Mouse (Mus musculus): ENCODE measurements around the gene Hapln4. TPM values are rescaled to one million over a fixed set of nuclear protein-coding genes. Genes with fewer than 3 reads are reported as not detected.
"Not testable (repeated sequence)": the region's sequence is repeated elsewhere in the genome, so short reads cannot be mapped to it uniquely, and the experiment has no call there.

Hapln4 gene
- 0.05 TPM in 1 of 2 replicates, not detected in the other for polyA plus RNA-seq (2014; fragmentation: Nextera tagmentation; extraction: Ambion mirVana)

DNA sequence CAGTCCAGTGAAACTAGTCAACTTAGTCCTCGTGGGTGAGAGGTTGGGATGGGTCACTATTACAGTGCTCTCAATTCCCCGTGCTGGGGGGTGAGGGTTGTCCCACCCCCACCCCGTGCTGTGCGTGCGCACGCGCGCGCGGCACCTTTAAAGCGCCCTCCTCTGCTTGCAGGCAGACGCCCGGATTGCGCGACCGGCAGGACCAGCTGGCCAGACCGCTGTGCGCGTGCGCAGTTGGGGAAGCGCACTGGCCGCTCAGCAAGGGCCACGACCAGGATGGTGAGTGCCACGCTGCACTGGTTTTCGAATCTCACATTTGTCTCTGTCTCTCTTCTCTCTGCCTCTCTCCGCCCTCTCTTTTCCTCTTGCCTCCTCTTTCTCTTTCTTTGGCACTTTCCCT lies at the start of gene Hapln4:
TSS of gene Hapln4 (plus strand) at position 173 of the 400 bp plus-strand sequence.
- no peaks in the 10 kb centered on the region for H3K36me3 ChIP-seq (ENCODE audit: control insufficient read depth, insufficient read depth, low read length)
- H3K27me3 ChIP-seq (ENCODE audit: control insufficient read depth, insufficient read depth, low read length) = peaks cover 60% of the 10 kb centered on the region
- no peaks in the 10 kb centered on the region for H3K9me3 ChIP-seq (ENCODE audit: control insufficient read depth, low read length)
- WGBS = under 1% methylated on average over 26 of the region's 26 CpGs
- H3K4me1 ChIP-seq (ENCODE audit: control insufficient read depth, insufficient read depth, low read length) = peaks cover 15% of the 10 kb centered on the region
- H3K4me3 ChIP-seq (ENCODE audit: low read depth, low read length) = peak within 1 kb of the TSS; percentile 34
- no peak for ATAC-seq (ENCODE audit: insufficient number of reproducible peaks, low FRiP score, low TSS enrichment, low read depth)
- H3K4me2 ChIP-seq (ENCODE audit: low read depth, severe bottlenecking) = peak within 1 kb of the TSS; percentile 58
- DNase-seq (ENCODE audit: low spot score) = peak; percentile 72
- no peak within 1 kb of the TSS for H3K27ac ChIP-seq (replicated peaks; ENCODE audit: low read depth, low read length)
- H3K9ac ChIP-seq (ENCODE audit: low read length) = peak within 1 kb of the TSS; percentile 7; the same call in 1 of the 2 replicates

GRCm38 (mm10) chr8:70037994-70038393 lies 45.3 kb upstream of the Hapln4 start:
- Histone ChIP-seq H3K4me1 (ENCODE audit: control insufficient read depth, insufficient read depth, low read length) (no peaks in the 10 kb centered on the region), H3K36me3 (ENCODE audit: control insufficient read depth, insufficient read depth, low read length) (no peaks in the 10 kb centered on the region; the same call in 1 of the 2 replicates), H3K9ac (ENCODE audit: low read length) (no peak overlapping the region), H3K27me3 (ENCODE audit: control insufficient read depth, insufficient read depth, low read length) (no peaks in the 10 kb centered on the region), H3K9me3 (ENCODE audit: control insufficient read depth, low read length) (no peaks in the 10 kb centered on the region), H3K4me2 (ENCODE audit: low read depth, severe bottlenecking) (no peak overlapping the region), H3K27ac (replicated peaks; ENCODE audit: low read depth, low read length) (no peak overlapping the region), H3K4me3 (ENCODE audit: low read depth, low read length) (no peak overlapping the region)
- WGBS = 95% methylated on average over 1 of the region's 1 CpGs
- no peak for ATAC-seq (ENCODE audit: insufficient number of reproducible peaks, low FRiP score, low TSS enrichment, low read depth)
- no peak for DNase-seq (ENCODE audit: low spot score)

GRCm38 (mm10) chr8:70041885-70042546 lies 41.2 kb upstream of the Hapln4 start:
- WGBS = 2% methylated on average over 47 of the region's 47 CpGs
- no peaks in the 10 kb centered on the region for H3K9me3 ChIP-seq (ENCODE audit: control insufficient read depth, low read length)
- no peaks in the 10 kb centered on the region; the same call in 1 of the 2 replicates for H3K4me1 ChIP-seq (ENCODE audit: control insufficient read depth, insufficient read depth, low read length)
- ATAC-seq (ENCODE audit: insufficient number of reproducible peaks, low FRiP score, low TSS enrichment, low read depth) (peak; percentile 5; the same call in 1 of the 2 replicates), DNase-seq (ENCODE audit: low spot score) (peak; percentile 27)
- peak overlapping the region; percentile 98 for H3K4me3 ChIP-seq (ENCODE audit: low read depth, low read length)
- peak overlapping the region; percentile 88 for H3K9ac ChIP-seq (ENCODE audit: low read length)
- H3K4me2 ChIP-seq (ENCODE audit: low read depth, severe bottlenecking) = peak overlapping the region; percentile 70
- no peaks in the 10 kb centered on the region for H3K36me3 ChIP-seq (ENCODE audit: control insufficient read depth, insufficient read depth, low read length)
- no peaks in the 10 kb centered on the region for H3K27me3 ChIP-seq (ENCODE audit: control insufficient read depth, insufficient read depth, low read length)
- H3K27ac ChIP-seq (replicated peaks; ENCODE audit: low read depth, low read length) = no peak overlapping the region

GRCm38 (mm10) chr8:70042583-70043455 lies 40.4 kb upstream of the Hapln4 start, which contains the start of the genes Mau2 and Sugp1:
Gene Mau2 (minus strand): TSS chr8:70042734.
Gene Sugp1 (plus strand): TSS chr8:70042813.
- under 1% methylated on average over 65 of the region's 65 CpGs for WGBS
- DNase-seq (ENCODE audit: low spot score) (peak; percentile 97), ATAC-seq (ENCODE audit: insufficient number of reproducible peaks, low FRiP score, low TSS enrichment, low read depth) (peak; percentile 97)
- no peaks in the 10 kb centered on the region for H3K36me3 ChIP-seq (ENCODE audit: control insufficient read depth, insufficient read depth, low read length)
- H3K4me1 ChIP-seq (ENCODE audit: control insufficient read depth, insufficient read depth, low read length) = no peaks in the 10 kb centered on the region; the same call in 1 of the 2 replicates
- peak within 1 kb of the TSS; percentile 88 for H3K9ac ChIP-seq (ENCODE audit: low read length)
- H3K27ac ChIP-seq (replicated peaks; ENCODE audit: low read depth, low read length) = 0 out of 2 replicates have a peak within 1 kb of the TSS, but pooled peaks have one; percentile 36
- peak within 1 kb of the TSS; percentile 70 for H3K4me2 ChIP-seq (ENCODE audit: low read depth, severe bottlenecking)
- no peaks in the 10 kb centered on the region for H3K9me3 ChIP-seq (ENCODE audit: control insufficient read depth, low read length)
- no peaks in the 10 kb centered on the region for H3K27me3 ChIP-seq (ENCODE audit: control insufficient read depth, insufficient read depth, low read length)
- H3K4me3 ChIP-seq (ENCODE audit: low read depth, low read length) = peak within 1 kb of the TSS; percentile 98

GRCm38 (mm10) chr8:70043996-70044395 lies 39.3 kb upstream of the Hapln4 start:
- H3K36me3 ChIP-seq (ENCODE audit: control insufficient read depth, insufficient read depth, low read length) = peaks cover 2% of the 10 kb centered on the region; the same call in 1 of the 2 replicates
- H3K4me2 ChIP-seq (ENCODE audit: low read depth, severe bottlenecking) = peak overlapping the region; percentile 51
- H3K27me3 ChIP-seq (ENCODE audit: control insufficient read depth, insufficient read depth, low read length) = no peaks in the 10 kb centered on the region
- peak overlapping the region; percentile 98; the same call in 1 of the 2 replicates for H3K4me3 ChIP-seq (ENCODE audit: low read depth, low read length)
- ATAC-seq (ENCODE audit: insufficient number of reproducible peaks, low FRiP score, low TSS enrichment, low read depth) (no peak), DNase-seq (ENCODE audit: low spot score) (no peak)
- no peaks in the 10 kb centered on the region; the same call in 1 of the 2 replicates for H3K4me1 ChIP-seq (ENCODE audit: control insufficient read depth, insufficient read depth, low read length)
- no peak overlapping the region for H3K9ac ChIP-seq (ENCODE audit: low read length)
- 85% methylated on average over 5 of the region's 5 CpGs for WGBS
- H3K27ac ChIP-seq (replicated peaks; ENCODE audit: low read depth, low read length) = no peak overlapping the region
- no peaks in the 10 kb centered on the region for H3K9me3 ChIP-seq (ENCODE audit: control insufficient read depth, low read length)

DNA sequence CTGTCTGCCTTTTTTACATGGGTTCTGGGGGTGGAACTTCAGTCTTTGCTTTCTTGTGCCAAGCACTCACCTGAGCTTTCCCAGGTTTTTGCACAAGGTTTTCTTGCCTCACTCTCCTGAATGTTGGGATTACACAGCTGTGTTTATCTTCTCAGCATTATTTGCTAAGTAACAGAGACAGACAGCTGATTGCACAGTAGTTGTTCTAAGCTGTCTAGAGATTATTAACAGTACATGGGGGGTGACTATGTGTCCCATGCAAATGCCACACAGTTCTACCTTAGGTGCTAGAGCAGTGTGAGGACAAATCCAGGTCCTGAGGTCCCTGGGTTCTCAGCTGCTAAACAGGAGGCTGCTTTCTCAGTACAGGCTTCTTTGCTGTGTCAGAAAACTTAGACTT lies 33.6 kb upstream of the Hapln4 start:
- Histone ChIP-seq H3K9ac (ENCODE audit: low read length) (no peak overlapping the region), H3K4me1 (ENCODE audit: control insufficient read depth, insufficient read depth, low read length) (no peaks in the 10 kb centered on the region), H3K27me3 (ENCODE audit: control insufficient read depth, insufficient read depth, low read length) (no peaks in the 10 kb centered on the region), H3K36me3 (ENCODE audit: control insufficient read depth, insufficient read depth, low read length) (peaks cover 21% of the 10 kb centered on the region), H3K4me2 (ENCODE audit: low read depth, severe bottlenecking) (no peak overlapping the region), H3K4me3 (ENCODE audit: low read depth, low read length) (no peak overlapping the region), H3K27ac (replicated peaks; ENCODE audit: low read depth, low read length) (no peak overlapping the region), H3K9me3 (ENCODE audit: control insufficient read depth, low read length) (no peaks in the 10 kb centered on the region)
- ATAC-seq (ENCODE audit: insufficient number of reproducible peaks, low FRiP score, low TSS enrichment, low read depth) (no peak), DNase-seq (ENCODE audit: low spot score) (no peak)

GRCm38 (mm10) chr8:70050434-70050833 lies 32.8 kb upstream of the Hapln4 start:
- not testable (repeated sequence) for H3K27ac ChIP-seq (replicated peaks; ENCODE audit: low read depth, low read length)

DNA sequence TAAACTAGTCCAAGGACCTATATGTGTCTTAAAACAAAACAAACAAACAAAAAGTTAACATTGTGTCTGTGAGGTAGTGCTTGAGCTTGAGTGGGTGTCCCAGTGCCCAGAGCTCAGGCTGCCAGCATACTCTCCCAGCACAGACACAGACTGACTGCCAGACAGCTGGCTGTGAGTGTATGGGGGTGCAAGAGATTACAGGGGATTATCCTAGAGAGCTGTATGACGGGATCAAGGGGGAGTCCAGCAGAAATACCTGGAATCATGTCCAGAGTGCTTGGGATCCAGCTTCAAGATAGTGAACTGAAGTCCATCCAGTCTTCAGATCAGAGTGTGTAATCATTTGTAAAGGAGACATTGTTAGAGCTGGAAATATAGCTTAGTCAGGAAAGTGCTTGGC lies 25.5 kb upstream of the Hapln4 start:
- Histone ChIP-seq H3K4me3 (ENCODE audit: low read depth, low read length) (no peak overlapping the region), H3K27ac (replicated peaks; ENCODE audit: low read depth, low read length) (no peak overlapping the region), H3K9ac (ENCODE audit: low read length) (no peak overlapping the region), H3K9me3 (ENCODE audit: control insufficient read depth, low read length) (no peaks in the 10 kb centered on the region), H3K36me3 (ENCODE audit: control insufficient read depth, insufficient read depth, low read length) (peaks cover 17% of the 10 kb centered on the region; the same call in 1 of the 2 replicates), H3K4me2 (ENCODE audit: low read depth, severe bottlenecking) (no peak overlapping the region), H3K27me3 (ENCODE audit: control insufficient read depth, insufficient read depth, low read length) (no peaks in the 10 kb centered on the region), H3K4me1 (ENCODE audit: control insufficient read depth, insufficient read depth, low read length) (no peaks in the 10 kb centered on the region)
- no peak for DNase-seq (ENCODE audit: low spot score)
- no peak for ATAC-seq (ENCODE audit: insufficient number of reproducible peaks, low FRiP score, low TSS enrichment, low read depth)
- WGBS = 75% methylated on average over 1 of the region's 1 CpGs

More at GRCm38 (mm10) chr8:70050434-70050833, 32.8 kb upstream of the Hapln4 start:
- peaks cover 24% of the 10 kb centered on the region for H3K36me3 ChIP-seq (ENCODE audit: control insufficient read depth, insufficient read depth, low read length)
- H3K4me3 ChIP-seq (ENCODE audit: low read depth, low read length); H3K9me3 ChIP-seq (ENCODE audit: control insufficient read depth, low read length); H3K9ac ChIP-seq (ENCODE audit: low read length); DNase-seq (ENCODE audit: low spot score); ATAC-seq (ENCODE audit: insufficient number of reproducible peaks, low FRiP score, low TSS enrichment, low read depth); H3K27me3 ChIP-seq (ENCODE audit: control insufficient read depth, insufficient read depth, low read length); H3K4me1 ChIP-seq (ENCODE audit: control insufficient read depth, insufficient read depth, low read length); H3K4me2 ChIP-seq (ENCODE audit: low read depth, severe bottlenecking): not testable (repeated sequence)
- WGBS = 92% methylated on average over 4 of the region's 5 CpGs

All from limb, embryonic 11.5 days (tissue).